Mouse (Mus musculus): ENCODE results near the gene Midn. TPM values are rescaled to one million over a fixed set of nuclear protein-coding genes. Genes with fewer than 3 reads are reported as not detected.

The Midn gene
- polyA plus RNA-seq, 1 experiment from 2014 or later, result 3.0 TPM

DNA sequence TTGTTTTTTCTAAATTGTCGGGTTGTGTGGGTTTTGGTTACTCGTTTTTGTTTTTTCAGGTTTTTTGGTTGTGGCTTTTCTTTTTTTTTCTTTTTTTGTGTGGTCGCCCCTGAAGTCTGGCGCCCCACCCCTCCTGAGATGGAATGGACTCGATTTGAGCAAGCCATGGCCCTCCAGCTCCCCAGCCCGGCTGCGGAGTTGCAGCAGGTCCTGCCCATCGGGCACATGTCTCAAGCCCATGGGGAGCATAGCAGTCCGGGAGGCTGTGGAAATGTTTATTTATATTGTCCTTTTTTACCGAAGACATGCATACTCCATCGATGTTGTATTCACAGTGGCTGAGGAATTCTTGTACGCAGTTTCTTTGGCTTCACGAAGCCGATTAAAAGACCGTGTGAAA, 23.2 kb downstream of the Midn start:
- Histone ChIP-seq H3K4me3 (ENCODE audit: low read depth, low read length) (no peak overlapping the region), H3K36me3 (replicated peaks; ENCODE audit: insufficient read depth, low read length) (peaks cover 25% of the 10 kb centered on the region), H3K27ac (ENCODE audit: low read depth) (no peak overlapping the region), H3K9me3 (ENCODE audit: low read length) (no peaks in the 10 kb centered on the region), H3K27me3 (ENCODE audit: insufficient read depth, low read length) (no peaks in the 10 kb centered on the region), H3K9ac (replicated peaks) (no peak overlapping the region), H3K4me1 (ENCODE audit: insufficient read depth) (peaks cover 34% of the 10 kb centered on the region), H3K4me2 (ENCODE audit: low read depth, low read length) (no peak overlapping the region)
- ATAC-seq (no peak), DNase-seq (no peak)
- 91% methylated on average over 15 of the region's 15 CpGs for WGBS (ENCODE audit: insufficient replicate concordance)
- TF ChIP-seq EP300 (IDR thresholded peaks at IDR 0.05; ENCODE audit: low read depth) (no peak), CTCF (IDR thresholded peaks at IDR 0.05; ENCODE audit: low read depth) (no peak)

DNA sequence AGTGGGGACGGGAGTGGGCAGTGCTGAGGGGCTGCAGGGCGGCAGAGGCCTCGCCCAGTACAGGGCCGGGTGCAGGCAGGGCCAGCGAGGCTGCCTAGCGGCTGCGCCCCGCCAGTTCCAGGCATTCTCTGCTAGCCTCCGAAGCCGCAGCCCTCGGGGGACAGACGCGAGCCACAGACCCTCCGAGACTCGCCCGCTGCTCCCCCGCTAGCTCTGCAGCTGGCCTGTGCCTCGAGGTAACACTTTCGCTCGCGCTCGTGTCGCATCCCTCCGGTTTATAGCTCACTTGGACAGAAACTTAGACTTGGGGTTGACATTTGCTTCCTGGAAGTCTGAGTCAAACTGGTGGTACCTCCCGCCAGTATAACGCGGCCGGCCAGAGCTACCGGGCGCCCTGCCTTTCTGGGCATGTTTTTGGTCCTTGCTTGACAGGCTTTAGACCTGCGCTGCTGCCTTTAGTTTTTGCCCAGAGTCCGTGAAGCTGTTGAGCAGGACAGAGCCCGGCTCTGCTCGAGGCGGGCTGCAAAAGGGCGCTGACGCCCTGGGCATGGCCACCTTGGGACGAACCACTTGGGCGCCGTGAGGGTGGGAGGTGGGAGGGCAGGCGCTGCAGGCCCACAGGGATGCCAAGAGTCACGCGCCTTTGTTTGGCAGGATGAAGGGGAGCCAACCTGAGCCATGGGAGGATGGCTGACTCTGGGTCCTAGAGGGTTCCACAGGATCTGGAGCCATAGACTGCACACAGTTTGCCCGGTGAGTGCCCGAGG, 23.9 kb downstream of the Midn start:
- no peak for ATAC-seq
- Histone ChIP-seq H3K27ac (ENCODE audit: low read depth) (peak overlapping the region; percentile 97), H3K4me1 (ENCODE audit: insufficient read depth) (peaks cover 30% of the 10 kb centered on the region), H3K27me3 (ENCODE audit: insufficient read depth, low read length) (no peaks in the 10 kb centered on the region), H3K4me3 (ENCODE audit: low read depth, low read length) (peak overlapping the region; percentile 68), H3K9me3 (ENCODE audit: low read length) (no peaks in the 10 kb centered on the region), H3K9ac (replicated peaks) (peak overlapping the region; percentile 69), H3K4me2 (ENCODE audit: low read depth, low read length) (peak overlapping the region; percentile 74), H3K36me3 (replicated peaks; ENCODE audit: insufficient read depth, low read length) (peaks cover 25% of the 10 kb centered on the region)
- TF ChIP-seq EP300 (IDR thresholded peaks at IDR 0.05; ENCODE audit: low read depth) (no peak), CTCF (IDR thresholded peaks at IDR 0.05; ENCODE audit: low read depth) (no peak)
- 86% methylated on average over 44 of the region's 45 CpGs for WGBS (ENCODE audit: insufficient replicate concordance)
- DNase-seq, result peak; percentile 23

DNA sequence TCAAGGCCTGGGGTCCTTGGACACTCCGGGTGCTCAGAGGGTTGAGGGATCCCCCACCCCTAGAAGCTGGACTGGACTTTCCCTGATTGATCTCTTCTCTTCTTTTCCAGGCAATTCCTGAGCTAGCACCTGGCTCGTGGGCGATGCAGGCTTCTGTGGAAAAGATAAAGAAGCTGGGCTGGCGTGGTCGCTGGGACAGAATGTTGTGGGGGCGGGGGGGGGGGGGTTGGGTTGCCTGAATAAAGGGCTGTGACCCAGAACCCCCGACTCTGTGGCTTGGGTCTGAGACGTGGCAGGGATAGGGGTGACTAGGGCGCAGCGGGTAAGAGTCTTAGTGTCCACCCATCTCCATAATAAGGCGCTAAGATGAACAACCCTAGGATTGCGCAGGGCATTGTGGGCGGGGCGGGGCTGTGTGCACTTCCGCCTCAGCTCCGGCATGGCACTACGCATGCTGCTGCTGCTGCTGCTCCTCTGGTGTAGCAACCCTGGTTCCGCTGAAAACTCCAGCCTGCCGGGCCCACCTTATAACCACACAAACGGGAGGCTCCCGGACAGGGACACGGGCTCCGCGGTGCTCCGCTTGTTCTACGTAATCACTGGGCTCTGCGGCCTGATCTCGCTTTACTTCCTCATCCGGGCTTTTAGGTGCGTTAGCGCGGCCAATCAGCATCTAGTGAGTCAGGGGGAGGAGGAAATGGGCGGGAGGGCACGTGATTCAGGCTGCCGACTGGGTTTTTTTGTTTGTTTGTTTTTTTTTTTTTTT, 24.6 kb downstream of the Midn start, which contains the start of gene 1600002K03Rik:
Gene 1600002K03Rik (plus strand): TSS at position 418 of the 766 bp plus-strand sequence.
- peaks cover 27% of the 10 kb centered on the region for H3K4me1 ChIP-seq (ENCODE audit: insufficient read depth)

DNA sequence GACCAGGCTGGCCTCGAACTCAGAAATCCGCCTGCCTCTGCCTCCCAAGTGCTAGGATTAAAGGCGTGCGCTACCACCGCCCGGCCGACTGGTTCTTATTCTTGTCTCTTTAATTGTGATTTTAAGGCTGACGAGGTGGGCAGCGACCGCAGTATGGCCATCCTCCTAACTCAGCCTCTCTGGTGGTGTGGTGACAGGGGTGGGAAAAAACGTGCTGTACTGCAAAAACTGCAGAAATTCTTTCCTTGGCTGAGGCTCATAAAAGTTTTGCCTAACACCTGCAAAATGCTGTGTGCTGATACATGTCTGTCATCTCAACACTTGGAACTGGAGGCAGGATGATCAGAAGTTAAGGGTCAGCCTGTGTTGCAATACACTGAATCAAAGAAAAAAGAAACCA, 25.3 kb downstream of the Midn start:
- Histone ChIP-seq H3K27me3 (ENCODE audit: insufficient read depth, low read length) (peaks cover 5% of the 10 kb centered on the region; the same call in 1 of the 2 replicates), H3K4me1 (ENCODE audit: insufficient read depth) (peaks cover 27% of the 10 kb centered on the region), H3K36me3 (replicated peaks; ENCODE audit: insufficient read depth, low read length) (peaks cover 25% of the 10 kb centered on the region), H3K27ac (ENCODE audit: low read depth) (peak overlapping the region; percentile 97), H3K4me3 (ENCODE audit: low read depth, low read length) (peak overlapping the region; percentile 68), H3K9ac (replicated peaks) (peak overlapping the region; percentile 69), H3K4me2 (ENCODE audit: low read depth, low read length) (peak overlapping the region; percentile 74), H3K9me3 (ENCODE audit: low read length) (no peaks in the 10 kb centered on the region)
- 2% methylated on average over 11 of the region's 11 CpGs for WGBS (ENCODE audit: insufficient replicate concordance)
- DNase-seq (no peak), ATAC-seq (no peak)
- TF ChIP-seq CTCF (IDR thresholded peaks at IDR 0.05; ENCODE audit: low read depth), result no peak
- no peak for TF ChIP-seq EP300 (IDR thresholded peaks at IDR 0.05; ENCODE audit: low read depth)

More for the DNA sequence above, 24.6 kb downstream of the Midn start, which contains the start of gene 1600002K03Rik:
- H3K4me3 ChIP-seq (ENCODE audit: low read depth, low read length), result peak within 1 kb of the TSS; percentile 68
- 4% methylated on average over 34 of the region's 35 CpGs for WGBS (ENCODE audit: insufficient replicate concordance)
- H3K27me3 ChIP-seq (ENCODE audit: insufficient read depth, low read length), result no peaks in the 10 kb centered on the region
- DNase-seq (peak; percentile 90), ATAC-seq (peak; percentile 73)
- peaks cover 25% of the 10 kb centered on the region for H3K36me3 ChIP-seq (replicated peaks; ENCODE audit: insufficient read depth, low read length)
- no peaks in the 10 kb centered on the region for H3K9me3 ChIP-seq (ENCODE audit: low read length)
- no peak for TF ChIP-seq CTCF (IDR thresholded peaks at IDR 0.05; ENCODE audit: low read depth)
- TF ChIP-seq EP300 (IDR thresholded peaks at IDR 0.05; ENCODE audit: low read depth), result no peak; the same call in 1 of the 2 replicates
- peak within 1 kb of the TSS; percentile 97 for H3K27ac ChIP-seq (ENCODE audit: low read depth)
- peak within 1 kb of the TSS; percentile 74 for H3K4me2 ChIP-seq (ENCODE audit: low read depth, low read length)
- H3K9ac ChIP-seq (replicated peaks), result peak within 1 kb of the TSS; percentile 69

DNA sequence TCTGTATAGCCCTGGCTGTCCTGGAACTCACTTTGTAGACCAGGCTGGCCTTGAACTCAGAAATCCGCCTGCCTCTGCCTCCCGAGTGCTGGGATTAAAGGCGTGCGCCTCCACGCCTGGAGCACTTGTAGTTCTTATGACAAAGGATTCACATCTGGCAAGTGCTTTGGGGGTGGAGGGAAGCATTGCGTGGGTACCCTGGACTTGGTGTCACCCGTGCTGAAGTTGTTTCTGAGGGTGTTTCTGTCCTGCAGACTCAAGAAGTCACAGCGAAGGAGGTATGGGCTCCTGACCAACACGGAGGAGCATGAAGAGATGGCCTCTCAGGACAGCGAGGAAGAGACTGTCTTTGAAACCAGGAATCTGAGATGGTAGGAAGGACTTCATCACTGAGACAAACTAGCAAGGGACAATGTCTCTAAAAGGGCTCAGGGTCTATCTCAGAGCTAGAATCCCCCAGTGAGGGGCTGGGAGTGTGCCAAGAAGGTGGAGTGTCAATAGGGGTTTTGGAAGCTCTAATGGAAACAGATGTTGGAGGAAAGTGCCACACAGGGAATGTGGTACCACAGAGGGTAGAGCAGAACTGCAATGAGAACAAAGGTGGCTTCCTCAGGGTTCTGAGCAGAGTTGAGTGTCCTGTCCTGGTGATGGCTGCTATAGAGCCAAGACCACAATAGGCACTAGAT, 26.0 kb downstream of the Midn start:
- Histone ChIP-seq H3K4me2 (ENCODE audit: low read depth, low read length) (no peak overlapping the region), H3K36me3 (replicated peaks; ENCODE audit: insufficient read depth, low read length) (peaks cover 25% of the 10 kb centered on the region), H3K4me3 (ENCODE audit: low read depth, low read length) (no peak overlapping the region), H3K27ac (ENCODE audit: low read depth) (no peak overlapping the region), H3K27me3 (ENCODE audit: insufficient read depth, low read length) (peaks cover 13% of the 10 kb centered on the region), H3K9ac (replicated peaks) (no peak overlapping the region), H3K9me3 (ENCODE audit: low read length) (no peaks in the 10 kb centered on the region), H3K4me1 (ENCODE audit: insufficient read depth) (peaks cover 21% of the 10 kb centered on the region)
- ATAC-seq (no peak), DNase-seq (no peak)
- WGBS (ENCODE audit: insufficient replicate concordance), result 77% methylated on average over 10 of the region's 10 CpGs
- TF ChIP-seq EP300 (IDR thresholded peaks at IDR 0.05; ENCODE audit: low read depth) (no peak), CTCF (IDR thresholded peaks at IDR 0.05; ENCODE audit: low read depth) (no peak)
